Mouse (Mus musculus) limb, embryonic 14.5 days (tissue): ENCODE measurements around the gene St3gal3. TPM values are rescaled to one million over a fixed set of nuclear protein-coding genes. Genes with fewer than 3 reads are reported as not detected.

Source experiments
- ATAC-seq: fragments of 200-750 bp; cut with Nextera tagmentation; 2 replicates; pipeline ENCODE4 v1.8.0; 2017; ENCODE audit warnings: low read depth, moderate number of reproducible peaks, moderate TSS enrichment; ENCODE audit not compliant: low FRiP score
- DNase-seq: peaks from one replicate; pipeline ENCODE4 v3.0.0-alpha.2; 2015; ENCODE audit warnings: low spot score
- H3K27ac ChIP-seq: fragments of 300-500 bp; sonication (generic); replicated peaks from 2 replicates; pipeline ENCODE4 v1.5.1; 2014; ENCODE audit warnings: low read depth, mild to moderate bottlenecking, low read length, moderate library complexity, mixed read lengths
- H3K27me3 ChIP-seq: fragments of 300-500 bp; sonication (generic); 2 replicates; pipeline ENCODE4 v1.6.1; 2014; ENCODE audit warnings: low read length, mixed read lengths; ENCODE audit not compliant: control insufficient read depth, insufficient read depth
- H3K36me3 ChIP-seq: fragments of 300-500 bp; sonication (generic); 2 replicates; pipeline ENCODE4 v1.6.1; 2014; ENCODE audit warnings: mild to moderate bottlenecking, low read length, moderate library complexity, mixed read lengths; ENCODE audit not compliant: control insufficient read depth, insufficient read depth
- H3K4me1 ChIP-seq: fragments of 300-500 bp; sonication (generic); 2 replicates; pipeline ENCODE4 v1.6.1; 2014; ENCODE audit warnings: antibody characterized with exemption, low read length, mixed read lengths; ENCODE audit not compliant: control insufficient read depth, insufficient read depth
- H3K4me2 ChIP-seq: fragments of 300-500 bp; sonication (generic); replicated peaks from 2 replicates; pipeline ENCODE4 v1.6.1; 2014; ENCODE audit warnings: low read depth, mild to moderate bottlenecking, low read length, moderate library complexity; ENCODE audit not compliant: severe bottlenecking
- H3K4me3 ChIP-seq: fragments of 300-500 bp; sonication (generic); replicated peaks from 2 replicates; pipeline ENCODE4 v1.5.1; 2014; ENCODE audit warnings: low read length
- H3K9ac ChIP-seq: fragments of 300-500 bp; sonication (generic); 2 replicates; pipeline ENCODE4 v1.6.1; 2014; ENCODE audit warnings: mild to moderate bottlenecking, low read depth, low read length, moderate library complexity; ENCODE audit not compliant: severe bottlenecking
- H3K9me3 ChIP-seq: fragments of 300-500 bp; sonication (generic); 2 replicates; pipeline ENCODE4 v1.6.1; 2016; ENCODE audit warnings: low read length; ENCODE audit not compliant: control insufficient read depth
- POLR2A ChIP-seq: fragments of 200-500 bp; IDR thresholded peaks from 2 replicates; pipeline ENCODE4 v1.8.0; 2012; ENCODE audit warnings: inconsistent platforms, mild to moderate bottlenecking, moderate library complexity, borderline replicate concordance; ENCODE audit not compliant: insufficient read depth, insufficient read length; ENCODE audit errors: extremely low read depth
- WGBS: fragments of 180-500 bp; shearing (Covaris S2); extraction: QIAGEN DNeasy Blood & Tissue Kit; methylation state at CpG from one replicate; pipeline ENCODE4 v1.1.7; 2014; 5-methylcytosine and 5-hydroxymethylcytosine counted together
- polyA plus RNA-seq, 2 experiments: library from polyadenylated mRNA; depleted of rRNA in 1 of 2; stranded (reverse) in 1 of 2; unstranded in 1 of 2; fragments of >200 nt; fragmentation: Nextera tagmentation in 1 of 2; extraction: Ambion mirVana in 1 of 2; gene quantifications; 2 replicates each; pipeline versions ENCODE4 v1.2.1 to v1.2.3; 2012 to 2014

Gene St3gal3
- polyA plus RNA-seq, 2 experiments = 5.4 to 26.1 TPM

DNA sequence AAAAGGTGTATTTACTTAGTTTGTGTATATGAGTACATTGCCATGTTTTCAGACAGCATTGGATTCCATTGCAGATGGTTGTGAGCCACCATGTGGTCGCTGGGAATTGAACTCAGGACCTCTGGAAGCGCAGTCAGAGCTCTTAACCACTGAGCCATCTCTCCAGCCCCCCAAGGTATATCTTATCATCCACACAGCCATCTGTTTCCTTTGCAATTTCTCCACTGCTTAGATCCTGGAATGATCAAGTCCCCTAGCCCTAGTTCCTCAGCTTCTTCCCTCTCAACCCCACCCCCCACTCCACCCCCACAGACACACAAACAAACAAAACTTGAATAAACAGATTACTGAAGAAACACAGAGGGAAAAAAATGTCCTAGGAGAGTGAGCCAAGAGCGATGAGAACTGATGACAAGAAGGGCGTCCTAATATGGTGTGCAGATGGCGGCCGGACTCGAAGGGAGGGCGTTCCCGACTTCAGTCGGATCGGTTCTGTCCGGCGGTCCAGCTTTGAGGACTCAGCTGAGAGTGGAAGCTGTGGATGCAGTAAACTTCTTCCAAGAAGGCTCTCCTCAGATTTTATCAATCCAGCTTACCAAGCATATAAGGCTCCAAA is 73.7 kb downstream of the St3gal3 start:
- H3K27ac ChIP-seq = no peak overlapping the region
- H3K9me3 ChIP-seq = no peaks in the 10 kb centered on the region
- WGBS = 92% methylated on average over 13 of the region's 13 CpGs
- TF ChIP-seq POLR2A = no peak
- ATAC-seq (no peak), DNase-seq (no peak)
- no peaks in the 10 kb centered on the region for H3K27me3 ChIP-seq
- H3K36me3 ChIP-seq = no peaks in the 10 kb centered on the region
- no peak overlapping the region for H3K4me2 ChIP-seq
- H3K4me3 ChIP-seq = no peak overlapping the region
- no peak overlapping the region for H3K9ac ChIP-seq
- peaks cover 32% of the 10 kb centered on the region for H3K4me1 ChIP-seq

DNA sequence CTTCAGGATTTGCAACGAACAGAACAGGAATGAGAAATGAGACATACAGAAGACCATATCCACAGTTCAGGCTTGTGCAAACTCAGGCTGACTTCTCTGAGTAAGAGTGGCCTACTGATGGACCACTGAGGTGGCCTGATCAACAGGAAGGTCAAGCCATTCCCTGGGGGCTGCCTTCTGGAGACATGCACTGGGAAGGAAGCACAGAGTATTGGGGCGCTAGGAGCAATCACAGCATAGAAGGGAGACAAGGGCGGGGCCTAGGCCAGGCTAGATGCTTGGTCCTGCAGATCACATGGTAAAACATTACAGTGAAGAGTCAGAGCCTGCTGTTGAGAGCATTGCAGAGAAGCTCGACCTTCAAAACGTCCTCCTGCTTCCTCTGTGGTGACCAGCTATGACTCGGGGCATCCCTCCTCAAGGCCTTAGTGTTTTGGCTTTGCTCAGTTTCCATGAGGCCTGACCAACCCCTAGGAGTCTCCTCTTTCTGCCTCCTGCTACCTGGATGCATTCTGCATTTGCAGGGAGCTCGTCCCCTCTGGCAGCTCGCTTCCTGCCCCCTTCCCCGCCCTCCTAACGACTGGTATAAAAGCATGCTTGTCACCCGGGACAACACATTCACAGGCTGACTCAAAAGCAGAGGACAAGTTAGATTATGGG is 74.8 kb downstream of the St3gal3 start:
- Histone ChIP-seq H3K4me2 (no peak overlapping the region), H3K9me3 (no peaks in the 10 kb centered on the region), H3K27me3 (no peaks in the 10 kb centered on the region), H3K9ac (no peak overlapping the region), H3K36me3 (no peaks in the 10 kb centered on the region), H3K27ac (no peak overlapping the region), H3K4me3 (no peak overlapping the region), H3K4me1 (peaks cover 37% of the 10 kb centered on the region)
- TF ChIP-seq POLR2A = no peak
- WGBS = 46% methylated on average over 11 of the region's 11 CpGs
- no peak for DNase-seq
- ATAC-seq = no peak

GRCm38 (mm10) chr4:118058116-118058677 is 76.5 kb downstream of the St3gal3 start:
- DNase-seq (peak; percentile 73), ATAC-seq (peak; percentile 77)
- Histone ChIP-seq H3K9ac (no peak overlapping the region), H3K4me3 (no peak overlapping the region), H3K27me3 (no peaks in the 10 kb centered on the region), H3K36me3 (no peaks in the 10 kb centered on the region), H3K4me1 (peaks cover 48% of the 10 kb centered on the region), H3K27ac (peak overlapping the region; percentile 79), H3K4me2 (0 out of 2 replicates have a peak overlapping the region, but pooled peaks have one; percentile 17), H3K9me3 (no peaks in the 10 kb centered on the region)
- TF ChIP-seq POLR2A = no peak
- WGBS = 18% methylated on average over 12 of the region's 12 CpGs

GRCm38 (mm10) chr4:118057076-118057475 is 77.6 kb downstream of the St3gal3 start:
- 17% methylated on average over 2 of the region's 2 CpGs for WGBS
- DNase-seq = peak; percentile 22
- ATAC-seq = no peak
- Histone ChIP-seq H3K4me3 (no peak overlapping the region), H3K9me3 (no peaks in the 10 kb centered on the region), H3K27me3 (no peaks in the 10 kb centered on the region), H3K27ac (peak overlapping the region; percentile 79; the same call in 1 of the 2 replicates), H3K4me2 (peak overlapping the region; percentile 17; the same call in 1 of the 2 replicates), H3K9ac (no peak overlapping the region), H3K4me1 (peaks cover 48% of the 10 kb centered on the region), H3K36me3 (no peaks in the 10 kb centered on the region)
- TF ChIP-seq POLR2A = no peak

- Histone ChIP-seq H3K27ac (no peak overlapping the region), H3K4me3 (no peak overlapping the region; the same call in 1 of the 2 replicates), H3K9me3 (no peaks in the 10 kb centered on the region), H3K4me2 (peak overlapping the region; percentile 28; the same call in 1 of the 2 replicates), H3K36me3 (0 out of 2 replicates have a peak, but pooled peaks cover 4% of the 10 kb centered on the region), H3K27me3 (no peaks in the 10 kb centered on the region), H3K9ac (no peak overlapping the region), H3K4me1 (peaks cover 48% of the 10 kb centered on the region)
- DNase-seq (peak; percentile 78), ATAC-seq (peak; percentile 66)
- WGBS = 31% methylated on average over 8 of the region's 8 CpGs
- TF ChIP-seq POLR2A = no peak
Observed at GRCm38 (mm10) chr4:118054615-118055014, 80.1 kb downstream of the St3gal3 start.
